Mouse (Mus musculus) c-Kit-positive CD71-negative TER-119-negative erythroid progenitor cells, embryonic 14.5 days (primary cell): Measurements from ENCODE around the gene Pacs2.

Source experiments
- DNase-seq: peaks from one replicate; pipeline ENCODE4 v3.0.0-alpha.2; 2013; ENCODE audit warnings: low read depth

Pacs2 gene

GRCm38 (mm10) chr12:113013604-113014558 is at the start of gene Pacs2:
Gene Pacs2 (plus strand): TSS chr12:113014508.
- peak; percentile 79 for DNase-seq

- no peak for DNase-seq
Observed at GRCm38 (mm10) chr12:112965783-112966182, 48.5 kb upstream of the Pacs2 start.

GRCm38 (mm10) chr12:112968943-112969342 is 45.4 kb upstream of the Pacs2 start:
- DNase-seq = no peak

GRCm38 (mm10) chr12:112969616-112970015 is 44.7 kb upstream of the Pacs2 start:
- no peak for DNase-seq

- no peak for DNase-seq
Observed at GRCm38 (mm10) chr12:112974736-112975135, 39.6 kb upstream of the Pacs2 start.

GRCm38 (mm10) chr12:112976371-112977073 is 37.8 kb upstream of the Pacs2 start, which contains the start of gene Btbd6:
Gene Btbd6 (plus strand): TSS chr12:112976482.
- peak; percentile 79 for DNase-seq

GRCm38 (mm10) chr12:112977156-112977555 is 37.2 kb upstream of the Pacs2 start:
- no peak for DNase-seq

GRCm38 (mm10) chr12:112982031-112982430 is 32.3 kb upstream of the Pacs2 start:
- no peak for DNase-seq

- DNase-seq = no peak
Observed at GRCm38 (mm10) chr12:112985346-112985745, 29.0 kb upstream of the Pacs2 start.

- DNase-seq = no peak
Observed at GRCm38 (mm10) chr12:112987877-112988276, 26.4 kb upstream of the Pacs2 start.

- no peak for DNase-seq
Observed at GRCm38 (mm10) chr12:112990706-112991405, 23.5 kb upstream of the Pacs2 start.

GRCm38 (mm10) chr12:112991444-112991843 is 22.9 kb upstream of the Pacs2 start:
- no peak for DNase-seq

GRCm38 (mm10) chr12:112994153-112994552 is 20.2 kb upstream of the Pacs2 start:
- DNase-seq = no peak

- DNase-seq = no peak
Observed at GRCm38 (mm10) chr12:112999569-113000293, 14.6 kb upstream of the Pacs2 start.

- peak; percentile 96 for DNase-seq
Observed at GRCm38 (mm10) chr12:113000294-113001132, 13.8 kb upstream of the Pacs2 start, which contains the start of gene Brf1. Gene Brf1 (minus strand): TSS chr12:113000704.

- DNase-seq = no peak
Observed at GRCm38 (mm10) chr12:113001133-113001474, 13.2 kb upstream of the Pacs2 start.

GRCm38 (mm10) chr12:113002667-113003066 is 11.6 kb upstream of the Pacs2 start:
- DNase-seq = no peak

GRCm38 (mm10) chr12:113004011-113004410 is 10.3 kb upstream of the Pacs2 start:
- no peak for DNase-seq

- no peak for DNase-seq
Observed at GRCm38 (mm10) chr12:113004993-113005392, 9.3 kb upstream of the Pacs2 start.

GRCm38 (mm10) chr12:113011702-113012360 is 2.5 kb upstream of the Pacs2 start:
- no peak for DNase-seq
